11 mouse cellular contexts compared by ENCODE assay signal in genomic region chr13:60298575-60298974, GRCm38 (mm10).
DNase-seq lines count a peak whose midpoint lies in the region; ATAC-seq and TF ChIP-seq lines count a peak whose summit lies in the region.
"Had no signal": no experiment of that assay in that cellular context is flagged by ENCODE, and none has a peak within 500 bp of the region (broad histone marks: within the 10 kb centered on the region; RNA-seq: fewer than 3 reads in every experiment).

No protein-coding gene starts in this region.

- no peak overlapping the region for H3K4me3 ChIP-seq in kidney, postnatal 0 days (replicated peaks; ENCODE audit: low read depth, low read length)
- no peak overlapping the region for H3K4me3 ChIP-seq in kidney, embryonic 14.5 days (ENCODE audit: low read length)
- H3K4me3 ChIP-seq: erythroblast, embryonic 14.5 days; myocyte had no signal

- no peak for ATAC-seq in kidney, postnatal 0 days (replicated peaks; ENCODE audit: low FRiP score, low read depth)
- no peak for ATAC-seq in kidney, embryonic 14.5 days (ENCODE audit: low FRiP score, low TSS enrichment)

- peaks cover 4% of the 10 kb centered on the region for H3K4me1 ChIP-seq in kidney, postnatal 0 days (replicated peaks; ENCODE audit: insufficient read depth, low read length)
- peaks cover 16% of the 10 kb centered on the region; the same call in 1 of the 2 replicates for H3K4me1 ChIP-seq in kidney, embryonic 14.5 days (ENCODE audit: control insufficient read depth, insufficient read depth, low read length)

- H3K27ac ChIP-seq in kidney, postnatal 0 days, result no peak overlapping the region
- no peak overlapping the region for H3K27ac ChIP-seq in kidney, embryonic 14.5 days (ENCODE audit: low read depth, low read length)

- intact Hi-C loops in heart, postnatal 14 days (cut with DNase I), result loop anchor here (5.0 kb wide), 1 partner anchor 121 kb away; the partner anchor contains the start of gene Gas1

- DNase-seq in kidney, postnatal 0 days (ENCODE audit: low spot score), result peak; percentile 25
- DNase-seq in adrenal gland, postnatal 25 days, result peak; percentile 50
- DNase-seq in heart, postnatal 14 days, result peak; percentile 30 to 48
- peak; percentile 31 for DNase-seq in lung, postnatal 36 days
- no peak for DNase-seq in embryo, embryonic 9.5 days (ENCODE audit: extremely low spot score)
- DNase-seq in layer of hippocampus, postnatal 14 days (ENCODE audit: low spot score in 2 of 2), result no peak
- DNase-seq in cerebellum, postnatal 4 days (ENCODE audit: low spot score in 2 of 2), result no peak

- no peaks in the 10 kb centered on the region for H3K9me3 ChIP-seq in kidney, postnatal 0 days (replicated peaks; ENCODE audit: low read length)
- no peaks in the 10 kb centered on the region for H3K9me3 ChIP-seq in kidney, embryonic 14.5 days (ENCODE audit: control insufficient read depth, low read length)

- H3K9ac ChIP-seq in kidney, postnatal 0 days (ENCODE audit: low read depth, low read length), result no peak overlapping the region
- H3K9ac ChIP-seq in kidney, embryonic 14.5 days (ENCODE audit: low read depth, low read length), result no peak overlapping the region

- no peak for TF ChIP-seq CTCF in kidney, postnatal 0 days (IDR thresholded peaks at IDR 0.05; ENCODE audit: low read depth)

- H3K27me3 ChIP-seq in kidney, postnatal 0 days (ENCODE audit: insufficient read depth, low read length), result no peaks in the 10 kb centered on the region
- no peaks in the 10 kb centered on the region for H3K27me3 ChIP-seq in kidney, embryonic 14.5 days (ENCODE audit: control insufficient read depth, insufficient read depth, low read length)

- H3K4me2 ChIP-seq in kidney, postnatal 0 days (ENCODE audit: low read length), result no peak overlapping the region
- no peak overlapping the region for H3K4me2 ChIP-seq in kidney, embryonic 14.5 days (replicated peaks; ENCODE audit: low read depth, low read length)
- H3K4me2 ChIP-seq: liver, embryonic 11.5 days had no signal

- H3K36me3 ChIP-seq in kidney, postnatal 0 days (ENCODE audit: insufficient read depth, low read length), result no peaks in the 10 kb centered on the region
- no peaks in the 10 kb centered on the region for H3K36me3 ChIP-seq in kidney, embryonic 14.5 days (ENCODE audit: control insufficient read depth, insufficient read depth, low read length)

- WGBS in kidney, postnatal 0 days, result 52% methylated on average over 2 of the region's 2 CpGs
- WGBS in kidney, embryonic 14.5 days, result 49% methylated on average over 2 of the region's 2 CpGs

Comparison
In these comparisons a context has a peak if more than half of its experiments do, and no peak if none do; other contexts are left out.
1. DNase-seq: peak in kidney, postnatal 0 days (single experiment), adrenal gland, postnatal 25 days (single experiment), heart, postnatal 14 days (2 of 2) and lung, postnatal 36 days (single experiment); none in embryo, embryonic 9.5 days (single experiment), layer of hippocampus, postnatal 14 days (0 of 2) and cerebellum, postnatal 4 days (0 of 2).